Mouse (Mus musculus): ENCODE results near the gene Garnl3. TPM values are rescaled to one million over a fixed set of nuclear protein-coding genes. Genes with fewer than 3 reads are reported as not detected.
"Not testable (repeated sequence)": the region's sequence is repeated elsewhere in the genome, so short reads cannot be mapped to it uniquely, and the experiment has no call there.

The Garnl3 gene
- polyA plus RNA-seq, 1 experiment from 2014 or later, result 9.4 TPM

DNA sequence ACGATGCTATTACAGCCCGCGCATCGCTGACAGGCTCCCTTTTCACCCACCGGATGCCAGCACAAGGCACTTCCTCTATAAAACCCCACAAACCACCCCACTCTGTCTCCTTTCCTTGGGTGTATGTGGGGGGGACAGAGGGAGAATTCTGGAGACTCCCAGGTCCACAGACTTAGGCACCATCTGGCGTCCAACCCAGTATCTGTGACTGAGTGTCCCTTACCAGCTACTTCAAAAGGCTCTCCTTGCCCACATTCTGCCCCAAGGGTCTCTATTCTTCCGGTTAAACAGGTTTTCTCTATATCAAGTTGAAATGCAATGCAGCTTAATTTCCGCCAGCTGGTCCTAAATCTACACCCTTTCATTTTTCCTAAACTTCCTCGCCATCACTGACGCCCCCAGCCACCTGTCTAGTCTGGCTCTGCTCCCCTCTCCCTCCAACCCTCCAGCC, 36.2 kb downstream of the Garnl3 start:
- 49% methylated on average over 10 of the region's 10 CpGs for WGBS
- Histone ChIP-seq H3K4me3 (no peak overlapping the region), H3K36me3 (no peaks in the 10 kb centered on the region), H3K4me1 (peaks cover 21% of the 10 kb centered on the region), H3K9me3 (replicated peaks) (no peaks in the 10 kb centered on the region), H3K27ac (0 out of 2 replicates have a peak overlapping the region, but pooled peaks have one; percentile 3), H3K27me3 (ENCODE audit: low read depth, poor library complexity, severe bottlenecking) (no peaks in the 10 kb centered on the region)
- no peak for DNase-seq (ENCODE audit: low spot score)

DNA sequence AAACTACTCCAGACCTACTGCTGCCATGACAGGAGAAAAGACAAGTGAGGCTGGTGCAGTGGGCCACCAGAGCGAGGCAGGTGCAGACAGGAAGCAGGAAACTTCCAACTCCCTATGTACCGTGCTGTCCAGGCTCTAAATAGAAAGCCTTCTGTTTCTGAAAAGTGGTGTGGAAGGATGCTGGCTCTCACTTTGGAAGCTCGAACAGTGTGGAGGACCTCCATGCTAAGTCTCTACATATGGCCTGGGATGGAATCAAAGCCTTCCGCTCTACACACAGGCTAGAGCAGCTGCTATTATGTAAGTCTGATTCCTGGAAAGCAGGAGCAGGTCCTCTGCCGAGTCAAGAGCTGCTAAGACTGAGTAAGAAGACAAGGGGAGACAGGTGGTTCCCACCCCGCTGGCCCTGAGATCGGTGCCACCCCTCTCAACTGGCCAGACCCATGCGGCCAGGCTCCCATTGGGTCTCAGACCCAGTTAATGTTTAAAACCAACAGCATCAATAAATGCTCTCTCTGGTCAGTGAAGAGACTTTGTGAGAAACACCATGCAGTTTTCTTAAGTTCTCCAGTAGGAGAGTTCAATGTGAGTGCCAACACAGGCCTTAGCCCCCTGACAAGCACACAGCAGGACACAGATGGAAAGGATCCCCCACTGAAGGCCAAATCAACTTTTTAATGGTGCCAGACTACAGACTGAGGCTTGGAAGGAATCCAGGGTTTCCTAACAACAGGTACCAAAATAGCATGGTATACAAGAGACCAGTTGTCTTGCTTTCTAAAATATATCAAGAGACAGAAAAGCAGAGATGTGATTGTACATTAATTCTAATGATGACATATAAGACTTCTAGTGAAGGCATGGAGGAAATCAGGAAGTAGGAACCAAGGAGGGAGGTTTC, 40.6 kb downstream of the Garnl3 start:
- no peak for DNase-seq (ENCODE audit: low spot score)
- WGBS, result 89% methylated on average over 8 of the region's 8 CpGs

DNA sequence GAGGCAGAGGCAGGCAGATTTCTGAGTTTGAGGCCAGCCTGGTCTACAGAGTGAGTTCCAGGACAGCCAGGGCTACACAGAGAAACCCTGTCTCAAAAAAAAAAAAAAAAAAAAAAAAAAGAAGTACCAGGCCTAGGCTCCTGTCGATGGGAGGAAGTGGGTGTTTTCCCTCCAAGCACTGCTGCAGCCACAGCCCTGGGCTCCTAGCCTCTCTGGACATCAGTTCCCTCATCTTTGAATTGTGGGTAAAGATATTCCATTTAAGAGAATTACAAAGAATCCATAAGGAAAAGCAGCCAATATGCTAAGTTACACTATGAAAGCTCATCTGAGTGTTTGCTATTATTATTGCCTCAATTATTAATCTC, 41.4 kb downstream of the Garnl3 start:
- DNase-seq (ENCODE audit: low spot score); H3K27ac ChIP-seq; H3K9me3 ChIP-seq (replicated peaks); H3K4me1 ChIP-seq; H3K4me3 ChIP-seq; H3K27me3 ChIP-seq (ENCODE audit: low read depth, poor library complexity, severe bottlenecking); H3K36me3 ChIP-seq: not testable (repeated sequence)
- WGBS, result 75% methylated on average over 1 of the region's 1 CpGs

More for the DNA sequence above, 40.6 kb downstream of the Garnl3 start:
- H3K4me3 ChIP-seq, result no peak overlapping the region
- peaks cover 10% of the 10 kb centered on the region for H3K4me1 ChIP-seq
- H3K27me3 ChIP-seq (ENCODE audit: low read depth, poor library complexity, severe bottlenecking), result no peaks in the 10 kb centered on the region
- H3K36me3 ChIP-seq, result no peaks in the 10 kb centered on the region
- H3K9me3 ChIP-seq (replicated peaks), result no peaks in the 10 kb centered on the region
- no peak overlapping the region for H3K27ac ChIP-seq

DNA sequence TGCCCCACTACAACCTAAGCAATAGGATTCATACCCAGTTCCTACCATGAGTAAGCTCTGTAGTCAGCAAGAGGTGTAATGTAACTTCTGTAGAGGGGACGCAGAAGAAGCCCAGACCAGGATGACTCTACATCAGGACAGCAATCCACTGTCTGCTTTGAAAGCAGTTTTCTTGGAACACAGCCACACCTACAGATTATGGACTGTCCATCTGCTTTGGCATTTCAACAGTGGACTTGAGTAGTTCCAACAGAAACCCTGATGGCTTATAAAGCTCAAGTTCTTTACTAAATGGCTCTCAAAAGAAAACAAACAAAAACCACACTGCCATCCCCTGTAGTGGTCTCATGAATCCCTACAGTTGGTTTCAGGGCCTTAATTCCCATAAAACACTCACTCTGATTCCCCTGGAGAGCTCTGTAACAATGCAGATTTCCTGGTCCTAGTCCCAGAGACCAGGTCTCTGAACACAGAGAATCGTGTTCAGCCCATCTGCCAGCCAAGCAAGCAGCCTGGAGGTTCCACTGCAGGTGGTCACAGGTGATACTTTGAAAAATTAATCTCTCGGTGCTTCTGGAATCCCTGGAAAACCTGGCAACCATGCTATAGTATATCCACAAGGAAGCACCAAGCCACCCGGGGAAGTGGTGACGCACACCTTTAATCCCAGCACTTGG, 42.0 kb downstream of the Garnl3 start:
- Histone ChIP-seq H3K4me1 (no peaks in the 10 kb centered on the region), H3K9me3 (replicated peaks) (no peaks in the 10 kb centered on the region), H3K27me3 (ENCODE audit: low read depth, poor library complexity, severe bottlenecking) (no peaks in the 10 kb centered on the region), H3K27ac (no peak overlapping the region), H3K4me3 (no peak overlapping the region), H3K36me3 (no peaks in the 10 kb centered on the region)
- WGBS, result 89% methylated on average over 5 of the region's 5 CpGs
- no peak for DNase-seq (ENCODE audit: low spot score)

DNA sequence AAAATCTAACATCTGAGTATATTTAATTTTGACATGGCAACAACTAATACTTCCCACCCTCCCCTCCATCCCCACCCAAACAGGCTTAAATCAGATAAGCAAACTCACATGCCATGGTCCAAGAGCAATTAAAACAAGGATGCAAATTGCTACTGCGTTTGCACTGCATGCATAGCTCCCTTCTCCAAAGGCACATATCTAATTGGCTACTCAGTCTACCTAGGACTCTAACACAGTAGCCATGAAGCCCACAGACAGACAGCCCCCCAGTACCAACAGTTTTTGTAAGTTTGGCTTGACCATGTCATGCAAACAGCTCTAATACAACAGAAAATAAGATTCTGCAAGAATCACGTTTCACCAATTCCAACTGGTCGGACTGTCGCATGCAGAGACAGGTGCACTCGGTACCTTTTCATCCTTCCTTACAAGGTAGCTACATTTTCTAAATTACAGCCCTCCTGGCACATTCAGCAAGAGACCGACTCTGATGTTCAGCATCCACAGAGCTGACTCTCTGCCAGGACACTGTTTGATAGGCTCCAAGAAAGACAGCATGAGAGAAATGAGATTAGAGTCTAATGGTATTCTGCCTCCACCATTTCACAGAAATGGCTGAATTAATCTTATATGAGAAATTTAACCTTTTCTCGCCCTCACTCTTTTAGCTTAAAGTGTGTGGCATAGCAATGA, 44.6 kb downstream of the Garnl3 start:
- DNase-seq (ENCODE audit: low spot score), result no peak
- WGBS, result 82% methylated on average over 7 of the region's 7 CpGs
- Histone ChIP-seq H3K4me3 (no peak overlapping the region), H3K27ac (no peak overlapping the region), H3K9me3 (replicated peaks) (no peaks in the 10 kb centered on the region), H3K4me1 (peaks cover 6% of the 10 kb centered on the region), H3K36me3 (no peaks in the 10 kb centered on the region), H3K27me3 (ENCODE audit: low read depth, poor library complexity, severe bottlenecking) (no peaks in the 10 kb centered on the region)

DNA sequence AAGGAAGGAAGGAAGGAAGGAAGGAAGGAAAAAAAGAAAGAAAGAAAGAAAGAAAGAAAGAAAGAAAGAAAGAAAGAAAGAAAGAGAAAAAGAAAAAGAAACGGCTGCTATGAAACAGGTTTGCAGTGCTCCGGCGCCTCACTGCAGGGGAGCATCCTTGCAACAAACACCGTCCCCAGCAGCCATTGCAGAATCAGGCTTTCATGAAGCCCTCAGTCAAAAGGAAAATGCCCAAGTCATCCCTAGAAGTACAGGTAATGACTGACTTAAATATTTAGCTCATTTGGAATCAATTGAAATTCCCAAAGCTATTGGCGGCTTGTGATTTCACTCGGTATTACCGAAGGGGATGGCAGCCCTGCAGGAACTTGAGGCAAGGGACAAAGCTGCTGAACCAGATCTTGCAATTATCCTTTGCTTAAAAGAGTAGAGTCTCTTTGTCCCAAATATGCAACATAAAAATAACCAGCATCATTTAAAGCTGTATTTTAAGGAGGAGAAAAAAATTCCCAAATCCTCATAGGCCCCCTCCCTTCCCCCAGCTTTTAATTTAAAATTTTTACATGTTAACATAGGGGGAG, 45.3 kb downstream of the Garnl3 start:
- Histone ChIP-seq H3K27me3 (ENCODE audit: low read depth, poor library complexity, severe bottlenecking) (no peaks in the 10 kb centered on the region), H3K4me1 (peaks cover 9% of the 10 kb centered on the region), H3K9me3 (replicated peaks) (no peaks in the 10 kb centered on the region), H3K27ac (no peak overlapping the region), H3K4me3 (no peak overlapping the region), H3K36me3 (no peaks in the 10 kb centered on the region)
- WGBS, result 71% methylated on average over 7 of the region's 7 CpGs
- DNase-seq (ENCODE audit: low spot score), result no peak

DNA sequence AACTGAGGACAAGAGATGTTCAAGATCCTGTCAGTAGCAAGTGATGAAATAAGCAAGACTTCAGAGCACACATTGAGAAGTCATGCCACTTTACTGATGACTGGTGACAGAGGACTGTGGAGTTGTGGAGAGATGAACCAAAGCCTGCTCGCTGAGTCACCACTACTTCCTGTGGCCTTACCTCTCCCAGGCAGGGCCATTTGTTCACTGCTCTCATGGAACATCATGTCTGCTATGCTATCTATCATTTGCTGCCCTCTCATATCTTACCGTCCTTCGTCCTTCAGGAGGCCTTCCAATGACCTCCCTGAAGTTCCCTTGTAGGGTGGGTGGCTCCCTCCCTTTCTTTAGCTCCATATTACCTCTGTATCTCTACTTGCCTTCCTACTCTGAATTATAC, 47.2 kb downstream of the Garnl3 start:
- H3K36me3 ChIP-seq, result no peaks in the 10 kb centered on the region
- 78% methylated on average over 3 of the region's 3 CpGs for WGBS
- no peaks in the 10 kb centered on the region for H3K9me3 ChIP-seq (replicated peaks)
- peaks cover 23% of the 10 kb centered on the region for H3K4me1 ChIP-seq
- no peak for DNase-seq (ENCODE audit: low spot score)
- no peak overlapping the region for H3K27ac ChIP-seq
- H3K27me3 ChIP-seq (ENCODE audit: low read depth, poor library complexity, severe bottlenecking), result no peaks in the 10 kb centered on the region
- no peak overlapping the region for H3K4me3 ChIP-seq

DNA sequence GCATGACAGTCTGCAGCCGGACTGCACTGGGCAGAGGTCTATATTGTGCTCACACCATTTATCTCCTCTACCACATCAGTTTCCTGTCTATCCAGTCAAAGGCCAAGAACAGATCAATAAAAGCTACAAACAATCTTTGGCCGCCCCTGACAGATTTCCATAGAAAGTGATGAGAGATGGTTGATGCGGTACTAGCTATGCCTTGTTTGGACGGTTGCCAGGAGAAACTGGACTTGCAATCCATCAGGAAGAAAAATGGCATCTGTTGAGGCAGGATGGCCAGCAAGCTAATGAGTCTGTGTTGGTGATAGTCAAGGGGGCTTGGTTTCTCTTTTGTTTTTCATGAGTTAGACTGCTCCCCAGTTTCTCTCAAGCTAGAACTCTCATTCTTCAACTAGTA, 51.3 kb downstream of the Garnl3 start:
- DNase-seq (ENCODE audit: low spot score), result no peak
- H3K4me3 ChIP-seq, result no peak overlapping the region
- H3K9me3 ChIP-seq (replicated peaks), result no peaks in the 10 kb centered on the region
- no peaks in the 10 kb centered on the region for H3K27me3 ChIP-seq (ENCODE audit: low read depth, poor library complexity, severe bottlenecking)
- H3K36me3 ChIP-seq, result no peaks in the 10 kb centered on the region
- H3K4me1 ChIP-seq, result peaks cover 23% of the 10 kb centered on the region
- WGBS, result 74% methylated on average over 4 of the region's 4 CpGs
- H3K27ac ChIP-seq, result no peak overlapping the region

DNA sequence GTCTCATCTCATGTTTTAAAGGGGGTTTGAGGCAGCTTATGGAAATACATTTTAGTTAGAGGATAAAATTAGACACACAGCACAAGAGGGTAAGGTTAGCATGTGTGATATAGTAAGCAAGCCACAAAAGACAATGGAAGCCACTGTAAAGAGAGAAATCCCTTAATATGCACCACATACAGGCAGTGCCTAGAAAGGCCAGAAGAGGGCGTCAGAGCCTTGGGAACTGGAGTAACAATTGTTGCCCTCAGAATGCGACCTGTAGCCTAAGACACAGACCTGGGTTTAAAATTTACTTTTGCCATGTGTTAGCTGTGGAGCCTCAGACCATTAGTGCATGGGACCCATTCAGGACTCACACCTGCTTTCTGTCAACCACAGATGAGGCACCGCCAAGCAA, 54.2 kb downstream of the Garnl3 start:
- H3K27ac ChIP-seq, result no peak overlapping the region
- 32% methylated on average over 3 of the region's 3 CpGs for WGBS
- no peaks in the 10 kb centered on the region for H3K36me3 ChIP-seq
- peak; percentile 46 for DNase-seq (ENCODE audit: low spot score)
- H3K4me3 ChIP-seq, result no peak overlapping the region
- H3K9me3 ChIP-seq (replicated peaks), result no peaks in the 10 kb centered on the region
- no peaks in the 10 kb centered on the region for H3K27me3 ChIP-seq (ENCODE audit: low read depth, poor library complexity, severe bottlenecking)
- peaks cover 21% of the 10 kb centered on the region for H3K4me1 ChIP-seq

DNA sequence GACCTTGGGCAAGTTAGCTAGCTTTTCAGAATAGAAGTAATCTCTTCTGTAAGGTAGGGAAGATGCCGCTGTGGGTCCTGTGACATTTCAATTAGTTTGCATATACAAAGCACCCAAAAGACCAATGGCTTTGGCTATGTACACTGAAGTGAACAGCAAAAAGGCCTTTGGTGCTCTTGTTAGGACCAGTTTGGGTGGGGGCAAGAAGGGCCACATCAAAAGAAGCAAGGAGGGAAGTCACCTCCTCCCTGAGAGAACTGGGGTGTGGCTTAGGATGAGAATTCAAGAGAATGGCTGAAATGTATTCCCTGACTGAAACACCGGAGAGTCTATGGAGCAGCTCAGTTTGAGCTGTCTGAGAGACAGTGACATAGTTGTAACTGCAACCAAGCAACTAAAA, 56.5 kb downstream of the Garnl3 start:
- Histone ChIP-seq H3K27ac (no peak overlapping the region), H3K4me3 (no peak overlapping the region), H3K36me3 (no peaks in the 10 kb centered on the region), H3K4me1 (peaks cover 2% of the 10 kb centered on the region; the same call in 1 of the 2 replicates), H3K9me3 (replicated peaks) (no peaks in the 10 kb centered on the region), H3K27me3 (ENCODE audit: low read depth, poor library complexity, severe bottlenecking) (no peaks in the 10 kb centered on the region)
- no peak for DNase-seq (ENCODE audit: low spot score)
- 86% methylated on average over 2 of the region's 2 CpGs for WGBS

DNA sequence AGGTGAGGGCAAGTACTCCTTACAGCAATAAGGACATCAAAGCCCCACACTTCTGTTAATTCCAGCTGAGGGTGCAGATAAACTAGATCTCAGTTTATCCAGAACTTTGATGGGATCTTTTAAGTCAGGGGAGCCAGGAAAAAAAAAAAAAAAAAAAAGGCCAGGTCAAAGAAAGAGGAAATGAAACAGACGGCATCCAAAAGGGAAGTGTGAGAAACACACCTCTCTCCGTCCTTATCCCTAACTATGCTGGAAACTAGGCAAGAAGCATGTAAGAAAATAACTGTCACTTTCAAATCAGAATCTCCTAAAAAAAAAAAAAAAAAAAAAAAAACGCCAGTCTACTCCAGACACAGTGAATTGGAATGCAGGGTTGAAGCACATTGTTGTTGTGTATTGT, 57.3 kb downstream of the Garnl3 start:
- no peak overlapping the region for H3K4me3 ChIP-seq
- 59% methylated on average over 3 of the region's 3 CpGs for WGBS
- H3K4me1 ChIP-seq, result no peaks in the 10 kb centered on the region
- no peaks in the 10 kb centered on the region for H3K36me3 ChIP-seq
- no peak overlapping the region for H3K27ac ChIP-seq
- DNase-seq (ENCODE audit: low spot score), result no peak
- no peaks in the 10 kb centered on the region for H3K27me3 ChIP-seq (ENCODE audit: low read depth, poor library complexity, severe bottlenecking)
- no peaks in the 10 kb centered on the region for H3K9me3 ChIP-seq (replicated peaks)

DNA sequence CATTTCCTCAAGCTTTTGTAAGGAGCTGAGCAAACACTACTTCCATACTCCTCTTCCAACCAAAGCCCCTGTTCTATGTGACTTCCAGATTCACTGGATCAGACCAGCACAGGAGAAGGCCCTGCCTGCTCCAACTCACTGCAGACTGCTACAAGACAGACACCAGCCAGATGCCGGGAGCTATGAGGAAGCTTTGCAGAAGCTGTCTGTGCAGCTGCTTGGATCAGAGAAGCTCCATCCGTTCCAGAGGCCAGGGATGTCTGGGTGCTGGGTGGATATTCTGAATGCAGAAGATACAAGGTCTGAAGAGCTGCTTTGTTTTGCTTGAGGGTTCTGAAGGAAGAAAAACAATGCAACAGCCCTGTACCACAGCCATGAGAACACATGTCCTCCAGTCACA, 59.1 kb downstream of the Garnl3 start:
- WGBS, result 72% methylated on average over 2 of the region's 2 CpGs
- Histone ChIP-seq H3K4me3 (no peak overlapping the region), H3K36me3 (no peaks in the 10 kb centered on the region), H3K27ac (no peak overlapping the region), H3K27me3 (ENCODE audit: low read depth, poor library complexity, severe bottlenecking) (no peaks in the 10 kb centered on the region), H3K4me1 (no peaks in the 10 kb centered on the region), H3K9me3 (replicated peaks) (no peaks in the 10 kb centered on the region)
- no peak for DNase-seq (ENCODE audit: low spot score)

DNA sequence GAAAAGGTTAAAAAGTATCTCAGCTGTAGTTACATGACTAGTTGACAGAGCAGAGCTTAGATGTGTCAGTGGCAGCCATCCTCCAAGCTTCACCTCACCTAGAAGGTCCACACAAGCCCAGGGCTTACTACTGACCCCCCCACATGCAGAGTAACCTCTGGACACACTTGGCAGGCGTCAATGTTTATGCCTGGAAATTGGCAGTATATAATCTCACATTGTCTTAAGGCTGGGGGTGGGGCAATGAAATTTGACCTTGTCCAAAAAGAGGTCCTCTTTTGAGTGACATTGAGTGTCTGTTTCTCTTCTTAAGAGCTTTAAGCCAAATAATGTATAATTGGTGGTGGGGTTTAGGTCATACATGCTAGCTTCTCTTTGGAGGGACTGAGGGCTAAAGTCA, 65.8 kb downstream of the Garnl3 start:
- Histone ChIP-seq H3K27ac (no peak overlapping the region), H3K4me3 (no peak overlapping the region), H3K36me3 (no peaks in the 10 kb centered on the region), H3K9me3 (replicated peaks) (no peaks in the 10 kb centered on the region), H3K4me1 (no peaks in the 10 kb centered on the region), H3K27me3 (ENCODE audit: low read depth, poor library complexity, severe bottlenecking) (no peaks in the 10 kb centered on the region)
- DNase-seq (ENCODE audit: low spot score), result no peak
- WGBS, result 50% methylated on average over 1 of the region's 1 CpGs
